Mouse (Mus musculus): ENCODE data around the gene Pcdh7. TPM values are rescaled to one million over a fixed set of nuclear protein-coding genes. Genes with fewer than 3 reads are reported as not detected.
"Not testable (repeated sequence)": the region's sequence is repeated elsewhere in the genome, so short reads cannot be mapped to it uniquely, and the experiment has no call there.

Gene Pcdh7
- total RNA-seq (2014; fragmentation: Nextera tagmentation) (116 and 127 TPM in 2 replicates), total RNA-seq (2017) (59.4 and 61.2 TPM in 2 replicates), polyA plus RNA-seq (2012) (18.5 and 22.3 TPM in 2 replicates)

- Histone ChIP-seq H3K36me3 (replicated peaks) (peaks cover 31% of the 10 kb centered on the region), H3K4me3 (ENCODE audit: low read depth, low read length) (peak within 1 kb of the TSS; percentile 95), H3K9me3 (replicated peaks) (no peaks in the 10 kb centered on the region), H3K4me1 (ENCODE audit: insufficient read depth, low read depth, low read length) (peaks cover 52% of the 10 kb centered on the region), H3K27me3 (ENCODE audit: insufficient read depth, low read length) (no peaks in the 10 kb centered on the region)
- DNase-seq (ENCODE audit: low spot score) (peak; percentile 38), ATAC-seq (ENCODE audit: extremely low read depth, insufficient number of reproducible peaks, low FRiP score, poor library complexity, severe bottlenecking) (peak; percentile 7; the same call in 1 of the 2 replicates)
- TF ChIP-seq POLR2AphosphoS5 (IDR thresholded peaks at IDR 0.05; ENCODE audit: insufficient replicate concordance, low read depth, low read length): no peak
- no peak for TF ChIP-seq GATA2 (IDR thresholded peaks at IDR 0.05; ENCODE audit: borderline replicate concordance, low read depth, low read length)
- TF ChIP-seq GATA1 (IDR thresholded peaks at IDR 0.05; ENCODE audit: borderline replicate concordance, low read length): no peak
- TF ChIP-seq TAL1 (conservative IDR thresholded peaks at IDR 0.05; ENCODE audit: low read depth, low read length): no peak
- TF ChIP-seq CTCF (IDR thresholded peaks at IDR 0.05; ENCODE audit: low read depth, low read length): no peak
Observed at GRCm38 (mm10) chr5:57717906-57718875, at the start of gene Pcdh7. Pcdh7 (plus strand) TSS chr5:57717967.

GRCm38 (mm10) chr5:57676970-57677369, 40.8 kb upstream of the Pcdh7 start:
- ATAC-seq (ENCODE audit: extremely low read depth, insufficient number of reproducible peaks, low FRiP score, poor library complexity, severe bottlenecking); H3K36me3 ChIP-seq (replicated peaks); H3K4me1 ChIP-seq (ENCODE audit: insufficient read depth, low read depth, low read length); H3K9me3 ChIP-seq (replicated peaks); DNase-seq (ENCODE audit: low spot score); H3K4me3 ChIP-seq (ENCODE audit: low read depth, low read length); H3K27me3 ChIP-seq (ENCODE audit: insufficient read depth, low read length): not testable (repeated sequence)

- H3K4me3 ChIP-seq (ENCODE audit: low read depth, low read length): no peak overlapping the region
- no peak for DNase-seq (ENCODE audit: low spot score)
- H3K27me3 ChIP-seq (ENCODE audit: insufficient read depth, low read length): peaks cover 8% of the 10 kb centered on the region
- no peaks in the 10 kb centered on the region for H3K9me3 ChIP-seq (replicated peaks)
- TF ChIP-seq POLR2AphosphoS5 (IDR thresholded peaks at IDR 0.05; ENCODE audit: insufficient replicate concordance, low read depth, low read length) (no peak), CTCF (IDR thresholded peaks at IDR 0.05; ENCODE audit: low read depth, low read length) (no peak), TAL1 (conservative IDR thresholded peaks at IDR 0.05; ENCODE audit: low read depth, low read length) (no peak), GATA2 (IDR thresholded peaks at IDR 0.05; ENCODE audit: borderline replicate concordance, low read depth, low read length) (no peak), GATA1 (IDR thresholded peaks at IDR 0.05; ENCODE audit: borderline replicate concordance, low read length) (no peak)
- H3K36me3 ChIP-seq (replicated peaks): no peaks in the 10 kb centered on the region
- no peaks in the 10 kb centered on the region for H3K4me1 ChIP-seq (ENCODE audit: insufficient read depth, low read depth, low read length)
- ATAC-seq (ENCODE audit: extremely low read depth, insufficient number of reproducible peaks, low FRiP score, poor library complexity, severe bottlenecking): no peak
Observed at GRCm38 (mm10) chr5:57708396-57708795, 9.4 kb upstream of the Pcdh7 start.

- peak; percentile 33 for DNase-seq (ENCODE audit: low spot score)
- Histone ChIP-seq H3K36me3 (replicated peaks) (no peaks in the 10 kb centered on the region), H3K9me3 (replicated peaks) (no peaks in the 10 kb centered on the region), H3K4me1 (ENCODE audit: insufficient read depth, low read depth, low read length) (peaks cover 19% of the 10 kb centered on the region), H3K27me3 (ENCODE audit: insufficient read depth, low read length) (no peaks in the 10 kb centered on the region; the same call in 1 of the 2 replicates), H3K4me3 (ENCODE audit: low read depth, low read length) (peak overlapping the region; percentile 95)
- TF ChIP-seq CTCF (IDR thresholded peaks at IDR 0.05; ENCODE audit: low read depth, low read length) (0 out of 2 replicates have a peak, but pooled peaks have one; percentile 42), POLR2AphosphoS5 (IDR thresholded peaks at IDR 0.05; ENCODE audit: insufficient replicate concordance, low read depth, low read length) (no peak)
- ATAC-seq (ENCODE audit: extremely low read depth, insufficient number of reproducible peaks, low FRiP score, poor library complexity, severe bottlenecking): no peak
Observed at GRCm38 (mm10) chr5:57713980-57714379, 3.8 kb upstream of the Pcdh7 start.

- H3K9me3 ChIP-seq (replicated peaks): no peaks in the 10 kb centered on the region
- peaks cover 7% of the 10 kb centered on the region for H3K36me3 ChIP-seq (replicated peaks)
- peak overlapping the region; percentile 95 for H3K4me3 ChIP-seq (ENCODE audit: low read depth, low read length)
- DNase-seq (ENCODE audit: low spot score) (peak; percentile 79), ATAC-seq (ENCODE audit: extremely low read depth, insufficient number of reproducible peaks, low FRiP score, poor library complexity, severe bottlenecking) (peak; percentile 55)
- peaks cover 28% of the 10 kb centered on the region for H3K4me1 ChIP-seq (ENCODE audit: insufficient read depth, low read depth, low read length)
- TF ChIP-seq GATA1 (IDR thresholded peaks at IDR 0.05; ENCODE audit: borderline replicate concordance, low read length) (no peak), CTCF (IDR thresholded peaks at IDR 0.05; ENCODE audit: low read depth, low read length) (peak; percentile 61)
- no peaks in the 10 kb centered on the region; the same call in 1 of the 2 replicates for H3K27me3 ChIP-seq (ENCODE audit: insufficient read depth, low read length)
Observed at GRCm38 (mm10) chr5:57714621-57715523, 2.9 kb upstream of the Pcdh7 start.
